In genomic region chr2:6526311-6526710, GRCm38 (mm10) we compare ENCODE assay signal across 11 mouse cellular contexts.
"Had no signal": no experiment of that assay in that cellular context is flagged by ENCODE, and none has a peak within 500 bp of the region (broad histone marks: within the 10 kb centered on the region; RNA-seq: fewer than 3 reads in every experiment).

No protein-coding gene starts in this region.

- H3K4me1 ChIP-seq: kidney, embryonic 15.5 days; limb, embryonic 15.5 days; liver, embryonic 12.5 days; midbrain, embryonic 12.5 days; neural tube, embryonic 13.5 days had no signal

- H3K36me3 ChIP-seq: kidney, embryonic 15.5 days; limb, embryonic 15.5 days; liver, embryonic 12.5 days; midbrain, embryonic 12.5 days; neural tube, embryonic 13.5 days had no signal

- ATAC-seq: liver, embryonic 12.5 days had no signal

- H3K27ac ChIP-seq: kidney, embryonic 15.5 days; left cerebral cortex, adult 2 months; limb, embryonic 15.5 days; liver, embryonic 12.5 days; midbrain, embryonic 12.5 days; neural tube, embryonic 13.5 days had no signal

- H3K4me3 ChIP-seq: kidney, embryonic 15.5 days; left cerebral cortex, adult 2 months; limb, embryonic 15.5 days; liver, embryonic 12.5 days; midbrain, embryonic 12.5 days; neural tube, embryonic 13.5 days had no signal

- H3K27me3 ChIP-seq: kidney, embryonic 15.5 days; limb, embryonic 15.5 days; liver, embryonic 12.5 days; midbrain, embryonic 12.5 days; neural tube, embryonic 13.5 days had no signal

- H3K9me3 ChIP-seq: kidney, embryonic 15.5 days; limb, embryonic 15.5 days; liver, embryonic 12.5 days; midbrain, embryonic 12.5 days; neural tube, embryonic 13.5 days had no signal

- H3K9ac ChIP-seq: kidney, embryonic 15.5 days; limb, embryonic 15.5 days; liver, embryonic 12.5 days; midbrain, embryonic 12.5 days; neural tube, embryonic 13.5 days had no signal

- H3K4me2 ChIP-seq: kidney, embryonic 15.5 days; limb, embryonic 15.5 days; liver, embryonic 12.5 days; midbrain, embryonic 12.5 days; neural tube, embryonic 13.5 days had no signal

- DNase-seq: kidney, postnatal 25 days; retina, postnatal 1 day; right cerebral cortex, postnatal 25 days; thymus, adult 2 months; thymus, postnatal 25 days had no signal
